Mouse (Mus musculus): ENCODE data around the gene Mpp2. TPM values are rescaled to one million over a fixed set of nuclear protein-coding genes. Genes with fewer than 3 reads are reported as not detected.

The Mpp2 gene
- polyA plus RNA-seq, 1 experiment from 2014 or later: 30.4 TPM

DNA sequence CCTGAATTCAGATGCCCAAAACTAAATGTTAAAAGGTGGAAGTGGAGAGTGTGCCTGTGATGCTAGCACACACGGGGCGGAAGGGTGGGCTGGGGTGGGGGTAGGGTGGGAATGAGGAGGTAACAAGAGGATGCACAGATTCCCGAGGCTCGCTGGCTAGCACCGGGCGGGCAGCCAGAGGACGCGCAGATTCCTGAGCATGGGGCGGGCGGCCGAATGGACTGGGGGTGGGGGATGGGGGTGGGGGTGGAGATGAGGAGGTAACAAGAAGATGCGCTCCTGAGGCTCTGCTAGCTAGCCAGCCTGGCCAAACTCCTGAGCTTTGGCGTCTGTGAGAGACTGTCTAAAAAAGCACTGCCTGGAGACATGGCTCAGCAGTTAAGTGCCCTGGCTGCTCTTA, 17.9 kb downstream of the Mpp2 start:
- no peaks in the 10 kb centered on the region for H3K27me3 ChIP-seq (replicated peaks)
- peaks cover 12% of the 10 kb centered on the region; the same call in 1 of the 2 replicates for H3K36me3 ChIP-seq
- H3K27ac ChIP-seq (replicated peaks): no peak overlapping the region
- 2% methylated on average over 13 of the region's 13 CpGs for WGBS
- H3K9ac ChIP-seq (replicated peaks): no peak overlapping the region
- H3K9me3 ChIP-seq (replicated peaks): no peaks in the 10 kb centered on the region
- peak overlapping the region; percentile 20; the same call in 1 of the 2 replicates for H3K4me2 ChIP-seq
- ATAC-seq (ENCODE audit: low FRiP score): no peak
- no peak overlapping the region for H3K4me3 ChIP-seq (replicated peaks)
- H3K4me1 ChIP-seq: peaks cover 20% of the 10 kb centered on the region

DNA sequence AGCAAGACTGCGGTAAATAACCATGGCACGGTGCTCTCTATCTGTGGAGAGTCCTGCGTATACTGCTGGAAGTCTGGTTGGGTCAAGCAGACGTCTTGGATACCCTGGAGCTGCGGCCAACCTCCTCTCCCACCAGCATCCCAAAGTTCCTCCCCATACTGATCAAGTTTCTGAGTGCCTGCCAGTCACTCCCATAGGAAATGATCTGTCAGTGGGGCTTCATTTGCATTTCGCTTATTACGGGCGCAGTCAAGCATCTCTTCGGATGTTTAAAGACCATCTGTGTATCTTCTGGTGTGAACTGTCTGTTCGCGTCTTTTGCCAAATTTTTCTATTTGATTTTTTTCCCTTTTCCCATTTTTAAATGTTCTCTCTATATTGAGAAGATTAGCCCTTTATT, 18.7 kb downstream of the Mpp2 start:
- Histone ChIP-seq H3K27me3 (replicated peaks) (no peaks in the 10 kb centered on the region), H3K4me2 (no peak overlapping the region), H3K36me3 (0 out of 2 replicates have a peak, but pooled peaks cover 4% of the 10 kb centered on the region), H3K9ac (replicated peaks) (no peak overlapping the region), H3K27ac (replicated peaks) (no peak overlapping the region), H3K4me3 (replicated peaks) (no peak overlapping the region), H3K9me3 (replicated peaks) (no peaks in the 10 kb centered on the region), H3K4me1 (peaks cover 20% of the 10 kb centered on the region)
- 51% methylated on average over 11 of the region's 11 CpGs for WGBS
- no peak for ATAC-seq (ENCODE audit: low FRiP score)

GRCm38 (mm10) chr11:102068969-102069368, 19.3 kb downstream of the Mpp2 start:
- Histone ChIP-seq H3K4me1 (peaks cover 20% of the 10 kb centered on the region), H3K27me3 (replicated peaks) (no peaks in the 10 kb centered on the region), H3K9me3 (replicated peaks) (no peaks in the 10 kb centered on the region), H3K36me3 (peaks cover 6% of the 10 kb centered on the region), H3K27ac (replicated peaks) (no peak overlapping the region), H3K4me2 (no peak overlapping the region), H3K9ac (replicated peaks) (no peak overlapping the region), H3K4me3 (replicated peaks) (no peak overlapping the region)
- 35% methylated on average over 2 of the region's 2 CpGs for WGBS
- ATAC-seq (ENCODE audit: low FRiP score): no peak

GRCm38 (mm10) chr11:102063076-102063475, 25.2 kb downstream of the Mpp2 start:
- Histone ChIP-seq H3K9me3 (replicated peaks) (no peaks in the 10 kb centered on the region), H3K4me1 (peaks cover 15% of the 10 kb centered on the region), H3K4me3 (replicated peaks) (no peak overlapping the region), H3K27ac (replicated peaks) (no peak overlapping the region), H3K36me3 (peaks cover 45% of the 10 kb centered on the region), H3K27me3 (replicated peaks) (peaks cover 11% of the 10 kb centered on the region), H3K4me2 (no peak overlapping the region), H3K9ac (replicated peaks) (no peak overlapping the region)
- no peak for ATAC-seq (ENCODE audit: low FRiP score)
- whole genome bisulfite sequencing: 72% methylated on average over 13 of the region's 13 CpGs

- no peak for ATAC-seq (ENCODE audit: low FRiP score)
- WGBS: 31% methylated on average over 16 of the region's 16 CpGs
- H3K9me3 ChIP-seq (replicated peaks): no peaks in the 10 kb centered on the region
- H3K27ac ChIP-seq (replicated peaks): no peak overlapping the region
- no peak overlapping the region; the same call in 1 of the 2 replicates for H3K9ac ChIP-seq (replicated peaks)
- H3K4me2 ChIP-seq: peak overlapping the region; percentile 79
- peaks cover 50% of the 10 kb centered on the region for H3K36me3 ChIP-seq
- peaks cover 9% of the 10 kb centered on the region for H3K4me1 ChIP-seq
- H3K27me3 ChIP-seq (replicated peaks): peaks cover 11% of the 10 kb centered on the region
- no peak overlapping the region for H3K4me3 ChIP-seq (replicated peaks)
Observed at GRCm38 (mm10) chr11:102061941-102062473, 26.3 kb downstream of the Mpp2 start.

GRCm38 (mm10) chr11:102061236-102061940, 26.9 kb downstream of the Mpp2 start:
- H3K27ac ChIP-seq (replicated peaks): peak overlapping the region; percentile 11; the same call in 1 of the 2 replicates
- ATAC-seq (ENCODE audit: low FRiP score): peak; percentile 81
- peak overlapping the region; percentile 51 for H3K9ac ChIP-seq (replicated peaks)
- peaks cover 9% of the 10 kb centered on the region for H3K4me1 ChIP-seq
- peaks cover 50% of the 10 kb centered on the region for H3K36me3 ChIP-seq
- H3K4me3 ChIP-seq (replicated peaks): peak overlapping the region; percentile 41
- peak overlapping the region; percentile 79 for H3K4me2 ChIP-seq
- no peaks in the 10 kb centered on the region for H3K9me3 ChIP-seq (replicated peaks)
- WGBS: 4% methylated on average over 23 of the region's 23 CpGs
- H3K27me3 ChIP-seq (replicated peaks): peaks cover 11% of the 10 kb centered on the region

GRCm38 (mm10) chr11:102053847-102054246, 34.5 kb downstream of the Mpp2 start:
- H3K36me3 ChIP-seq: peaks cover 12% of the 10 kb centered on the region; the same call in 1 of the 2 replicates
- H3K4me1 ChIP-seq: peaks cover 4% of the 10 kb centered on the region; the same call in 1 of the 2 replicates
- no peaks in the 10 kb centered on the region for H3K27me3 ChIP-seq (replicated peaks)
- no peak overlapping the region for H3K4me3 ChIP-seq (replicated peaks)
- H3K9ac ChIP-seq (replicated peaks): no peak overlapping the region
- WGBS: 28% methylated on average over 9 of the region's 9 CpGs
- no peak for ATAC-seq (ENCODE audit: low FRiP score)
- no peak overlapping the region for H3K27ac ChIP-seq (replicated peaks)
- no peak overlapping the region for H3K4me2 ChIP-seq
- no peaks in the 10 kb centered on the region for H3K9me3 ChIP-seq (replicated peaks)

- WGBS: 70% methylated on average over 7 of the region's 7 CpGs
- no peak overlapping the region for H3K27ac ChIP-seq (replicated peaks)
- H3K9ac ChIP-seq (replicated peaks): no peak overlapping the region
- no peak overlapping the region for H3K4me2 ChIP-seq
- ATAC-seq (ENCODE audit: low FRiP score): no peak
- H3K4me3 ChIP-seq (replicated peaks): no peak overlapping the region
- peaks cover 6% of the 10 kb centered on the region; the same call in 1 of the 2 replicates for H3K36me3 ChIP-seq
- no peaks in the 10 kb centered on the region for H3K9me3 ChIP-seq (replicated peaks)
- no peaks in the 10 kb centered on the region for H3K27me3 ChIP-seq (replicated peaks)
- peaks cover 4% of the 10 kb centered on the region; the same call in 1 of the 2 replicates for H3K4me1 ChIP-seq
Observed at GRCm38 (mm10) chr11:102053183-102053582, 35.1 kb downstream of the Mpp2 start.

DNA sequence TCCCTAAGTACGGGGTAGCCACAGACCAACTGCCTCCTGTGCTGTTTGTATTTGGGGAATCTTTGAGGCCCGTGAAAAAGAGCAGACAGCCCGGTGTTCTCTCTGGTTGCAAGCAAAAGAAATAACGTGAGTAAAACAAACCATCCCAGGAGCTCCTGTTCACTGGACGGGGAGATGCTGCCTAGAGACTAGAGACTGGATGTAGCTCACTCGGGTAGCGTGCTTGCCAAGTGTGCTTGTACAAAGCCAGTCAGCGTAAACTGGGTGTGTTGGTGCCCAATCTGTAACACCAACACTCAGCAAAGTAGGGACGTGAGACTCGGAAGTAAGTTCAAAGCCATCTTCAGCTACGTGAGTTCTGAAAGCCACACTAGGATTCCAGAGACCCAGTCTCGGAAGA, 35.6 kb downstream of the Mpp2 start:
- whole genome bisulfite sequencing: 81% methylated on average over 12 of the region's 12 CpGs
- Histone ChIP-seq H3K4me3 (replicated peaks) (no peak overlapping the region), H3K4me2 (no peak overlapping the region), H3K4me1 (peaks cover 4% of the 10 kb centered on the region; the same call in 1 of the 2 replicates), H3K27ac (replicated peaks) (no peak overlapping the region), H3K9ac (replicated peaks) (no peak overlapping the region), H3K36me3 (peaks cover under 1% of the 10 kb centered on the region; the same call in 1 of the 2 replicates), H3K27me3 (replicated peaks) (no peaks in the 10 kb centered on the region), H3K9me3 (replicated peaks) (no peaks in the 10 kb centered on the region)
- ATAC-seq (ENCODE audit: low FRiP score): no peak

- H3K4me2 ChIP-seq: no peak overlapping the region
Observed at GRCm38 (mm10) chr11:102051954-102052353, 36.4 kb downstream of the Mpp2 start.

GRCm38 (mm10) chr11:102051541-102051940, 36.8 kb downstream of the Mpp2 start:
- Histone ChIP-seq H3K9ac (replicated peaks) (no peak overlapping the region), H3K9me3 (replicated peaks) (no peaks in the 10 kb centered on the region), H3K4me3 (replicated peaks) (no peak overlapping the region), H3K4me1 (peaks cover 4% of the 10 kb centered on the region; the same call in 1 of the 2 replicates), H3K27me3 (replicated peaks) (no peaks in the 10 kb centered on the region), H3K4me2 (no peak overlapping the region), H3K36me3 (no peaks in the 10 kb centered on the region), H3K27ac (replicated peaks) (no peak overlapping the region)
- no peak for ATAC-seq (ENCODE audit: low FRiP score)
- 69% methylated on average over 4 of the region's 4 CpGs for WGBS

More at GRCm38 (mm10) chr11:102051954-102052353, 36.4 kb downstream of the Mpp2 start:
- Histone ChIP-seq H3K9me3 (replicated peaks) (no peaks in the 10 kb centered on the region), H3K4me1 (peaks cover 4% of the 10 kb centered on the region; the same call in 1 of the 2 replicates), H3K27me3 (replicated peaks) (no peaks in the 10 kb centered on the region), H3K4me3 (replicated peaks) (no peak overlapping the region), H3K36me3 (no peaks in the 10 kb centered on the region), H3K27ac (replicated peaks) (no peak overlapping the region), H3K9ac (replicated peaks) (no peak overlapping the region)
- ATAC-seq (ENCODE audit: low FRiP score): no peak
- 50% methylated on average over 4 of the region's 4 CpGs for whole genome bisulfite sequencing
